Mouse (Mus musculus): ENCODE measurements around the gene Pacs2. TPM values are rescaled to one million over a fixed set of nuclear protein-coding genes. Genes with fewer than 3 reads are reported as not detected.

The Pacs2 gene
- polyA plus RNA-seq, 1 experiment, result 90.3 TPM

DNA sequence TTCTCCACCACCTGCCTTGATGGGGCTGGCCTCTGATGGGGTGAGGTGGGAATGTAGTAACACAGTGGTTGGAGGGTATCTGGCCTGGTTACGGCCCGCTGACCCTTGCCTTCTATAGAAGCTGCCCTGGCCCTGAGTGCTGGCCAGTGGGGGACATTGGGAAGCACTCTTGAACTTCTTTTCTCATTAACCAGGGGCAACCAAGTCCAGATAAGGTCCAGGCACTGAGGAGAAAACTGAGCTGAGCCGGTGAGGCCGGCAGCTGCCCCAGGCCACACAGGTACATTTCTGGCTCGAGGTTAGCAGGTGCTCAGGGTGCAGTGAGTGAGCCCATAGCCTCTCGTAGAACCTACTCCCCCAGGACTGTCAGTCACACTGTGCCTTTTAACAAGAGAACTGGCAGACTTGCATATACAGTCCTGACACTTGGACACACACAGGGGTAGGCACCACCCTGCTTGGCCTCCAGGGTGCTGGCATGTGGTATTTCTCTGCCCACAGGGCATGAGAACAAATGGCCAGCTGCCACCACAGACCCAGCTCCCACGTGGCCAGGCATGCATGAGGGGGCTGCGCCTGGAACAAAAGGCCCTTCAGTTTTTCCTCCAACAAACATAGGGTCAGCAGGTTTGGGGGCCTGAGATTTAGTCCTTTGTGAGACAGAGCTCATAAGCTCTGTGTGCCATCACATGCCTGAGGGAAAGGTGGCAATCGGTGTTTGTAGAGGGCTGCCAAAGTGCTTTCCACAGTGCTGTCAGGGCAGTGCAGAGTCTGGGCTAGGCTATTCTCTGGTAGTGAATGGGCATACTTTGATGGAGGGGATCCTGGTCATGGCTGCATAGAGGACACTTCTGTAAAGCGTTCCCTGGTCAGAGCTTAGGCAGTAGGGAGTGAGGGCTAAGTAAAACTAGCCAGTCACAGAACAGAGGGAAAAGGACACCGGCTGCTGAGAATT lies 18.3 kb downstream of the Pacs2 start:
- Histone ChIP-seq H3K4me3 (ENCODE audit: insufficient read depth, low read length) (no peak overlapping the region), H3K27ac (ENCODE audit: insufficient read depth, low read length) (peak overlapping the region; percentile 51; the same call in 1 of the 2 replicates), H3K4me1 (ENCODE audit: control insufficient read depth, insufficient read depth, low read length) (peaks cover 1% of the 10 kb centered on the region; the same call in 1 of the 2 replicates)
- TF ChIP-seq CTCF (IDR thresholded peaks at IDR 0.05; ENCODE audit: extremely low read depth, insufficient read depth, low read length) (no peak), POLR2A (IDR thresholded peaks at IDR 0.05; ENCODE audit: extremely low read depth, insufficient read depth, low read length) (no peak)

GRCm38 (mm10) chr12:113035093-113035492 lies 20.8 kb downstream of the Pacs2 start:
- TF ChIP-seq POLR2A (IDR thresholded peaks at IDR 0.05; ENCODE audit: extremely low read depth, insufficient read depth, low read length), result no peak
- TF ChIP-seq CTCF (IDR thresholded peaks at IDR 0.05; ENCODE audit: extremely low read depth, insufficient read depth, low read length), result no peak

GRCm38 (mm10) chr12:113036996-113037395 lies 22.7 kb downstream of the Pacs2 start:
- TF ChIP-seq CTCF (IDR thresholded peaks at IDR 0.05; ENCODE audit: extremely low read depth, insufficient read depth, low read length), result no peak
- no peak for TF ChIP-seq POLR2A (IDR thresholded peaks at IDR 0.05; ENCODE audit: extremely low read depth, insufficient read depth, low read length)
- Histone ChIP-seq H3K27ac (ENCODE audit: insufficient read depth, low read length) (no peak overlapping the region), H3K4me1 (ENCODE audit: control insufficient read depth, insufficient read depth, low read length) (peaks cover 5% of the 10 kb centered on the region; the same call in 1 of the 2 replicates), H3K4me3 (ENCODE audit: insufficient read depth, low read length) (no peak overlapping the region)

More at GRCm38 (mm10) chr12:113035093-113035492, 20.8 kb downstream of the Pacs2 start:
- no peak overlapping the region for H3K4me3 ChIP-seq (ENCODE audit: insufficient read depth, low read length)
- no peak overlapping the region for H3K27ac ChIP-seq (ENCODE audit: insufficient read depth, low read length)
- peaks cover 1% of the 10 kb centered on the region; the same call in 1 of the 2 replicates for H3K4me1 ChIP-seq (ENCODE audit: control insufficient read depth, insufficient read depth, low read length)

- Histone ChIP-seq H3K4me1 (ENCODE audit: control insufficient read depth, insufficient read depth, low read length) (peaks cover 4% of the 10 kb centered on the region; the same call in 1 of the 2 replicates), H3K27ac (ENCODE audit: insufficient read depth, low read length) (no peak overlapping the region), H3K4me3 (ENCODE audit: insufficient read depth, low read length) (no peak overlapping the region)
- TF ChIP-seq POLR2A (IDR thresholded peaks at IDR 0.05; ENCODE audit: extremely low read depth, insufficient read depth, low read length) (no peak), CTCF (IDR thresholded peaks at IDR 0.05; ENCODE audit: extremely low read depth, insufficient read depth, low read length) (no peak)
Measured at GRCm38 (mm10) chr12:113038414-113038813, 24.1 kb downstream of the Pacs2 start.

DNA sequence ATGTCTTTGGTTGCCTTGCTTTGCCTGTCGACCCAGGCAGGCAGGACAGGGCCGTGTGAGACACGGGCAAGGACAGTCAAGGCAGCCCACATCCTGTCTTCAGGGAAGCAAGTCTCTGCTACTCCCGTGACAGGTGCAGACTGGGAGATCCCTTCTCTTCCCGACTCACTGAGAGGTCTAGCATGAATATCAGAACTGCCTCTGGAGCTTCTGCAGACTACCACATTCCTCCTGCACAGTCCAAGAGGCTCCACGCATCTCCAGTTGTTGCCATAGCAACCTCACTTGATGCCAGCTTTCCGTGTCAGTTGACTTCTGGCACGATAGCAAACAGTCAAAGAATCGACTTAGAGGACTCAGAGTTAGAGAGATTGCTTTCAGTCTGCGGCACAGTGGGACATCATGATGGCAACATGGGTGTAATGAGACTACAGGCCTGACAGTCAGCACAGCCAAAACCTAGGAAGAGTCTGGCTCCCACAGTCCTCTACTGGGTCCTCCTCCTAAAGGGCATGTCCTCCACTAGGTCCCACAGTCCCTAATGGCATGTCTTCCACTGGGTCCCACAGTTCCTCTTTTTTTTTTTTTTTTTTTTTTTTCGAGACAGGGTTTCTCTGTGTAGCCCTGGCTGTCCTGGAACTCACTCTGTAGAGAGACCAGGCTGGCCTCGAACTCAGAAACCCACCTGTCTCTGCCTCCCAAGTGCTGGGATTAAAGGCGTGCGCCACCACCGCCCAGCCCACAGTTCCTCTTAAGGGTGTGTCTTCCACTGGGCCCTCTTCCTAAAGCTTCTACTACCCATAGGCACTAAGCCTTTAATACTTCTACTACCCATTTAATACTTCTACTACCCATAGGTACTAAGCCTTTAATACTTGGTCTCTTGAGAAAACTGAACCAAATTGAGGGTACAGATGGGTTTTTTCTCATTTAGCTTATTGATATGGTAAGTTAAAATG lies 27.5 kb downstream of the Pacs2 start:
- TF ChIP-seq CTCF (IDR thresholded peaks at IDR 0.05; ENCODE audit: extremely low read depth, insufficient read depth, low read length) (no peak), POLR2A (IDR thresholded peaks at IDR 0.05; ENCODE audit: extremely low read depth, insufficient read depth, low read length) (no peak)
- H3K4me1 ChIP-seq (ENCODE audit: control insufficient read depth, insufficient read depth, low read length), result peaks cover 4% of the 10 kb centered on the region; the same call in 1 of the 2 replicates
- no peak overlapping the region for H3K27ac ChIP-seq (ENCODE audit: insufficient read depth, low read length)
- no peak overlapping the region for H3K4me3 ChIP-seq (ENCODE audit: insufficient read depth, low read length)

- H3K27ac ChIP-seq (ENCODE audit: insufficient read depth, low read length), result no peak overlapping the region
- no peak for TF ChIP-seq CTCF (IDR thresholded peaks at IDR 0.05; ENCODE audit: extremely low read depth, insufficient read depth, low read length)
Measured at GRCm38 (mm10) chr12:113042543-113042942, 28.2 kb downstream of the Pacs2 start.

DNA sequence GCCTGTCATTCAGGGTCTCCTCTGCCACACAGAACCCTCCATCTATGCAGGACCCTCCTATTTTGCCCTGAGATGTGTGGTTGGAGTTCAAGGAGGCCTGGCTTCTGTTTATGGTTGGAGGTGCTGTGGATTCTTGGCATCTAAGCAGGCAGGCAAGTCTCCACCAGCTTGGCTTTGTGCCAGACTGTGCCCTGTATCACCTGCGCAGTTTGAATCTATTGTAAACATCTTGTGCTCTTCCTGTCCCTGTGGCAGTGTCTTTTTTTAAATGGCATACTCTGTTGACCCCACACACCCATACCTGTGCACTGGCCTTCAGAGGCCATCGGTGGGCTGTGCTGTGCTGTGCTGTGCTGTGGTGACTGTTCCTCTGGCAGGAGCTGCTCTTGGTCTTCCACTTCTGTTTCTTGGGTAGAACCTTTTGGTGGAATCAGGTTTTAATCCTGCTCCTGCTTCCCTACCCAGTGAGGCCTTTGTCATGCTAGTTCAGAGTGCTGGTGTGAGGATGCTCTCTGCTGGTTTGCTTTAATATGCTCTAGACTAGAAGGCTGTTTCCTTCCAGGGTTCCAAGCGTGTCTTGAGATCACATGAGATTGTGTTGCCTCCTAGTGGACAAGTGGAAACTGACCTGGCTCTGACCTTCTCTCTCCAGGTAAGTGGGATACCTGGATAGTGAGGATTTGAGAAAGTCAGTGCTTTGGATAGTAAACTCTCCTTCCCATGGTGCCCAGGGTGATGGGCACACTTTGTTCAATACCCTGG lies 30.8 kb downstream of the Pacs2 start:
- H3K4me3 ChIP-seq (ENCODE audit: insufficient read depth, low read length), result no peak overlapping the region
- H3K27ac ChIP-seq (ENCODE audit: insufficient read depth, low read length), result no peak overlapping the region
- TF ChIP-seq CTCF (IDR thresholded peaks at IDR 0.05; ENCODE audit: extremely low read depth, insufficient read depth, low read length), result peak; percentile 33; the same call in 1 of the 2 replicates
- no peak for TF ChIP-seq POLR2A (IDR thresholded peaks at IDR 0.05; ENCODE audit: extremely low read depth, insufficient read depth, low read length)
- H3K4me1 ChIP-seq (ENCODE audit: control insufficient read depth, insufficient read depth, low read length), result peaks cover 5% of the 10 kb centered on the region; the same call in 1 of the 2 replicates

More at GRCm38 (mm10) chr12:113042543-113042942, 28.2 kb downstream of the Pacs2 start:
- Histone ChIP-seq H3K4me3 (ENCODE audit: insufficient read depth, low read length) (no peak overlapping the region), H3K4me1 (ENCODE audit: control insufficient read depth, insufficient read depth, low read length) (peaks cover 5% of the 10 kb centered on the region; the same call in 1 of the 2 replicates)

DNA sequence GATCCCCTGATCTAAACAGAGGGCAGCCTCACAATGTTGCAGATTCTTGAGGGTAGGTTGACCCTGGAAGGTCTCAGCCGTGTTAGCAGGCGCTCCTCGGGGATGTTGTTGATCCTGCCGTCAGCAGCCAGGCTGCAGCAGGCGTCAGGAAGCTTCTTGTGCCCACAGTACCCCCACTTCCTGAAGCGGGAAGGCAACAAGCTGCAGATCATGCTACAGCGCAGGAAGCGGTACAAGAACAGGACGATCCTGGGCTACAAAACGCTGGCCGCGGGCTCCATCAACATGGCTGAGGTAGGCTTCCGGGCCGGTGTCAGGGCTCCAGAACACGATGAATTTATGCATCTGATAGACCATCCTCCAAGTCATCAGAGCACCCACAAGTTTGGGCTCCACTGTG lies 32.6 kb downstream of the Pacs2 start:
- H3K4me1 ChIP-seq (ENCODE audit: control insufficient read depth, insufficient read depth, low read length), result peaks cover 1% of the 10 kb centered on the region; the same call in 1 of the 2 replicates
- H3K27ac ChIP-seq (ENCODE audit: insufficient read depth, low read length), result no peak overlapping the region
- TF ChIP-seq CTCF (IDR thresholded peaks at IDR 0.05; ENCODE audit: extremely low read depth, insufficient read depth, low read length) (no peak), POLR2A (IDR thresholded peaks at IDR 0.05; ENCODE audit: extremely low read depth, insufficient read depth, low read length) (no peak)
- no peak overlapping the region for H3K4me3 ChIP-seq (ENCODE audit: insufficient read depth, low read length)
